Comparison of ENCODE assay signal across 8 mouse cellular contexts in genomic region chr5:52565214-52565812, GRCm38 (mm10). TPM values are rescaled to one million over a fixed set of nuclear protein-coding genes. Genes with fewer than 3 reads are reported as not detected.
DNase-seq lines count a peak whose midpoint lies in the region; ATAC-seq lines count a peak whose summit lies in the region.

No protein-coding gene starts in this region.

- no peak for DNase-seq in kidney, adult 18-20 months
- DNase-seq in embryonic facial prominence, embryonic 10.5 days (ENCODE audit: low spot score): peak; percentile 46
- no peak for DNase-seq in urinary bladder, postnatal 25 days (ENCODE audit: low spot score)
- no peak for DNase-seq in left cerebral cortex, postnatal 14 days (ENCODE audit: low spot score in 2 of 2)
- no peak for DNase-seq in adrenal gland, postnatal 14 days

- peaks cover 10% of the 10 kb centered on the region; the same call in 1 of the 2 replicates for H3K4me1 ChIP-seq in kidney, embryonic 16.5 days (ENCODE audit: insufficient read depth, low read length)
- peaks cover 26% of the 10 kb centered on the region for H3K4me1 ChIP-seq in embryonic facial prominence, embryonic 10.5 days
- peaks cover 14% of the 10 kb centered on the region for H3K4me1 ChIP-seq in intestine, embryonic 16.5 days (ENCODE audit: control insufficient read depth, insufficient read depth, low read length)
- H3K4me1 ChIP-seq in neural tube, embryonic 15.5 days: peaks cover 32% of the 10 kb centered on the region

- intact Hi-C loops in left cerebral cortex, postnatal 14 days (cut with DNase I): loop anchor here (5.0 to 10.0 kb wide), 2 partner anchors 52 to 89 kb away; no protein-coding TSS in a partner anchor

- peaks cover 14% of the 10 kb centered on the region for H3K9me3 ChIP-seq in kidney, embryonic 16.5 days (ENCODE audit: low read length)
- H3K9me3 ChIP-seq in embryonic facial prominence, embryonic 10.5 days: peaks cover 7% of the 10 kb centered on the region
- H3K9me3 ChIP-seq in intestine, embryonic 16.5 days (ENCODE audit: control insufficient read depth, low read length): peaks cover 10% of the 10 kb centered on the region; the same call in 1 of the 2 replicates
- no peaks in the 10 kb centered on the region; the same call in 1 of the 2 replicates for H3K9me3 ChIP-seq in neural tube, embryonic 15.5 days (replicated peaks)

- WGBS in kidney, embryonic 16.5 days: 5% methylated on average over 17 of the region's 17 CpGs
- WGBS in embryonic facial prominence, embryonic 10.5 days: 4% methylated on average over 17 of the region's 17 CpGs
- 2% methylated on average over 17 of the region's 17 CpGs for WGBS in intestine, embryonic 16.5 days
- 5% methylated on average over 17 of the region's 17 CpGs for WGBS in neural tube, embryonic 15.5 days

- peak; percentile 55 for ATAC-seq in kidney, embryonic 16.5 days (ENCODE audit: low FRiP score, low TSS enrichment)
- peak; percentile 70 for ATAC-seq in intestine, embryonic 16.5 days
- ATAC-seq in neural tube, embryonic 15.5 days (ENCODE audit: low FRiP score): peak; percentile 58; the same call in 1 of the 2 replicates

- H3K4me2 ChIP-seq in kidney, embryonic 16.5 days (replicated peaks; ENCODE audit: low read depth, low read length): peak overlapping the region; percentile 94
- peak overlapping the region; percentile 95 for H3K4me2 ChIP-seq in intestine, embryonic 16.5 days (ENCODE audit: low read depth, low read length)
- H3K4me2 ChIP-seq in neural tube, embryonic 15.5 days: peak overlapping the region; percentile 98

- no peak overlapping the region for H3K27ac ChIP-seq in kidney, embryonic 16.5 days (ENCODE audit: low read length)
- H3K27ac ChIP-seq in embryonic facial prominence, embryonic 10.5 days (replicated peaks): peak overlapping the region; percentile 83
- H3K27ac ChIP-seq in intestine, embryonic 16.5 days (ENCODE audit: low read length): peak overlapping the region; percentile 35
- no peak overlapping the region for H3K27ac ChIP-seq in neural tube, embryonic 15.5 days (replicated peaks)

- no peaks in the 10 kb centered on the region for H3K36me3 ChIP-seq in kidney, embryonic 16.5 days (ENCODE audit: insufficient read depth, low read length)
- H3K36me3 ChIP-seq in embryonic facial prominence, embryonic 10.5 days (replicated peaks): no peaks in the 10 kb centered on the region
- no peaks in the 10 kb centered on the region for H3K36me3 ChIP-seq in intestine, embryonic 16.5 days (ENCODE audit: control insufficient read depth, insufficient read depth, low read length)
- H3K36me3 ChIP-seq in neural tube, embryonic 15.5 days: no peaks in the 10 kb centered on the region

- peak overlapping the region; percentile 81 for H3K9ac ChIP-seq in kidney, embryonic 16.5 days (replicated peaks; ENCODE audit: low read length)
- peak overlapping the region; percentile 75 for H3K9ac ChIP-seq in intestine, embryonic 16.5 days (ENCODE audit: low read depth, low read length)
- H3K9ac ChIP-seq in neural tube, embryonic 15.5 days (replicated peaks): peak overlapping the region; percentile 76

- H3K4me3 ChIP-seq in kidney, embryonic 16.5 days (ENCODE audit: low read length): peak overlapping the region; percentile 64
- peak overlapping the region; percentile 73 for H3K4me3 ChIP-seq in embryonic facial prominence, embryonic 10.5 days
- peak overlapping the region; percentile 68 for H3K4me3 ChIP-seq in intestine, embryonic 16.5 days (ENCODE audit: low read length)
- H3K4me3 ChIP-seq in neural tube, embryonic 15.5 days (replicated peaks): peak overlapping the region; percentile 67

- H3K27me3 ChIP-seq in kidney, embryonic 16.5 days (ENCODE audit: insufficient read depth, low read length): peaks cover 5% of the 10 kb centered on the region; the same call in 1 of the 2 replicates
- peaks cover 46% of the 10 kb centered on the region for H3K27me3 ChIP-seq in embryonic facial prominence, embryonic 10.5 days (replicated peaks; ENCODE audit: low read depth, poor library complexity, severe bottlenecking)
- H3K27me3 ChIP-seq in intestine, embryonic 16.5 days (replicated peaks; ENCODE audit: control insufficient read depth, insufficient read depth, low read length): no peaks in the 10 kb centered on the region
- H3K27me3 ChIP-seq in neural tube, embryonic 15.5 days (replicated peaks): 0 out of 2 replicates have a peak, but pooled peaks cover 8% of the 10 kb centered on the region

RNA-seq across cellular contexts. Expression of gene Lgi2, which starts 0.9 kb away (rescaled TPM):
- 2.5 and 2.9 TPM in 2 replicates for polyA plus RNA-seq in kidney, embryonic 16.5 days (2015; fragmentation: Nextera tagmentation; extraction: Ambion mirVana)
- 1.7 and 2.0 TPM in 2 replicates for polyA plus RNA-seq in embryonic facial prominence, embryonic 10.5 days (2016; fragmentation: Nextera tagmentation; extraction: Ambion mirVana)
- 2.9 and 4.1 TPM in 2 replicates for polyA plus RNA-seq in intestine, embryonic 16.5 days (2015; fragmentation: Nextera tagmentation; extraction: Ambion mirVana)
- polyA plus RNA-seq in neural tube, embryonic 15.5 days (2015; fragmentation: Nextera tagmentation; extraction: Ambion mirVana): 6.9 and 7.8 TPM in 2 replicates
- 10 to 100 TPM; 48.9 to 57.3 TPM for total RNA-seq in left cerebral cortex, postnatal 14 days (2021)
- 1.1 and 1.3 TPM in 2 replicates for total RNA-seq in adrenal gland, postnatal 14 days (2021)

Comparison
In these comparisons a context has a peak if more than half of its experiments do, and no peak if none do; other contexts are left out.
1. H3K27ac ChIP-seq: peak in embryonic facial prominence, embryonic 10.5 days (single experiment) and intestine, embryonic 16.5 days (single experiment); none in kidney, embryonic 16.5 days (single experiment) and neural tube, embryonic 15.5 days (single experiment).
2. Peak in every context shown above with its lines, with median percentiles within 50 percentile points of each other: ATAC-seq, H3K4me2 ChIP-seq, H3K4me3 ChIP-seq and H3K9ac ChIP-seq.